Mouse (Mus musculus) megakaryocyte, embryonic 14.5 days (primary cell): ENCODE results near the gene Ryr1. TPM values are rescaled to one million over a fixed set of nuclear protein-coding genes. Genes with fewer than 3 reads are reported as not detected.

Experiments
- H3K27me3 ChIP-seq: replicated peaks from 2 replicates; pipeline ENCODE3; 2012; ENCODE audit warnings: inconsistent platforms
- H3K36me3 ChIP-seq: replicated peaks from 2 replicates; pipeline ENCODE3; 2012; ENCODE audit warnings: low read length, inconsistent platforms, mixed read lengths
- H3K4me1 ChIP-seq: 2 replicates; pipeline ENCODE4 v1.6.1; 2012; ENCODE audit warnings: inconsistent platforms
- H3K4me3 ChIP-seq: replicated peaks from 2 replicates; pipeline ENCODE3; 2012; ENCODE audit warnings: moderate library complexity, mild to moderate bottlenecking, inconsistent platforms
- H3K9me3 ChIP-seq: 2 replicates; pipeline ENCODE4 v1.6.1; 2012; ENCODE audit warnings: inconsistent platforms
- FLI1 ChIP-seq: IDR thresholded peaks from 2 replicates; pipeline ENCODE4 v1.6.1; 2012; ENCODE audit warnings: low read length, inconsistent platforms, mixed read lengths
- GATA1 ChIP-seq: IDR thresholded peaks from 3 replicates; pipeline ENCODE4 v1.6.1; 2012; ENCODE audit warnings: mixed read lengths, low read length, inconsistent platforms, borderline replicate concordance
- polyA plus RNA-seq: library from polyadenylated mRNA; stranded (reverse); fragments of >175 nt; gene quantifications from 2 replicates; pipeline ENCODE4 v1.2.3, GENCODE M21; 2012; ENCODE audit warnings: low replicate concordance; ENCODE audit not compliant: insufficient read depth

Gene Ryr1
- polyA plus RNA-seq, 1 experiment = 0.12 TPM

- Histone ChIP-seq H3K27me3 (peaks cover 37% of the 10 kb centered on the region), H3K4me3 (no peak overlapping the region), H3K9me3 (no peaks in the 10 kb centered on the region), H3K4me1 (peaks cover 44% of the 10 kb centered on the region), H3K36me3 (no peaks in the 10 kb centered on the region)
- TF ChIP-seq GATA1 (no peak), FLI1 (no peak)
Measured at GRCm38 (mm10) chr7:29123531-29124358, 1.2 kb downstream of the Ryr1 start.

- Histone ChIP-seq H3K27me3 (peaks cover 43% of the 10 kb centered on the region), H3K36me3 (no peaks in the 10 kb centered on the region), H3K9me3 (no peaks in the 10 kb centered on the region), H3K4me3 (no peak overlapping the region), H3K4me1 (peaks cover 42% of the 10 kb centered on the region)
- no peak for TF ChIP-seq GATA1
- no peak for TF ChIP-seq FLI1
Measured at GRCm38 (mm10) chr7:29122821-29123220, 2.2 kb downstream of the Ryr1 start.

- peaks cover 61% of the 10 kb centered on the region for H3K27me3 ChIP-seq
- peaks cover 24% of the 10 kb centered on the region for H3K4me1 ChIP-seq
- no peak overlapping the region for H3K4me3 ChIP-seq
- no peaks in the 10 kb centered on the region for H3K9me3 ChIP-seq
- no peaks in the 10 kb centered on the region for H3K36me3 ChIP-seq
- TF ChIP-seq FLI1 (no peak), GATA1 (no peak)
Measured at GRCm38 (mm10) chr7:29119526-29119925, 5.5 kb downstream of the Ryr1 start.

GRCm38 (mm10) chr7:29118142-29118851 is 6.7 kb downstream of the Ryr1 start:
- no peaks in the 10 kb centered on the region for H3K9me3 ChIP-seq
- peaks cover 49% of the 10 kb centered on the region for H3K27me3 ChIP-seq
- no peaks in the 10 kb centered on the region for H3K36me3 ChIP-seq
- H3K4me1 ChIP-seq = peaks cover 11% of the 10 kb centered on the region
- no peak overlapping the region for H3K4me3 ChIP-seq
- no peak for TF ChIP-seq FLI1
- TF ChIP-seq GATA1 = no peak

GRCm38 (mm10) chr7:29108992-29109955 is 15.7 kb downstream of the Ryr1 start:
- Histone ChIP-seq H3K27me3 (peaks cover 32% of the 10 kb centered on the region), H3K4me1 (no peaks in the 10 kb centered on the region), H3K9me3 (no peaks in the 10 kb centered on the region), H3K4me3 (peak overlapping the region; percentile 23), H3K36me3 (no peaks in the 10 kb centered on the region)
- no peak for TF ChIP-seq FLI1
- no peak for TF ChIP-seq GATA1

GRCm38 (mm10) chr7:29101286-29102017 is 23.5 kb downstream of the Ryr1 start:
- Histone ChIP-seq H3K27me3 (peaks cover 32% of the 10 kb centered on the region), H3K36me3 (no peaks in the 10 kb centered on the region), H3K9me3 (no peaks in the 10 kb centered on the region), H3K4me3 (no peak overlapping the region), H3K4me1 (peaks cover 4% of the 10 kb centered on the region; the same call in 1 of the 2 replicates)
- TF ChIP-seq GATA1 (no peak), FLI1 (no peak)

GRCm38 (mm10) chr7:29097131-29097530 is 27.8 kb downstream of the Ryr1 start:
- Histone ChIP-seq H3K36me3 (no peaks in the 10 kb centered on the region), H3K9me3 (no peaks in the 10 kb centered on the region), H3K4me3 (no peak overlapping the region), H3K4me1 (peaks cover 4% of the 10 kb centered on the region; the same call in 1 of the 2 replicates), H3K27me3 (peaks cover 35% of the 10 kb centered on the region)
- no peak for TF ChIP-seq FLI1

GRCm38 (mm10) chr7:29088817-29089216 is 36.2 kb downstream of the Ryr1 start:
- Histone ChIP-seq H3K27me3 (peaks cover 50% of the 10 kb centered on the region), H3K4me3 (no peak overlapping the region), H3K4me1 (no peaks in the 10 kb centered on the region), H3K9me3 (no peaks in the 10 kb centered on the region), H3K36me3 (no peaks in the 10 kb centered on the region)
- no peak for TF ChIP-seq GATA1
- no peak for TF ChIP-seq FLI1

GRCm38 (mm10) chr7:29086902-29087301 is 38.1 kb downstream of the Ryr1 start:
- Histone ChIP-seq H3K4me3 (no peak overlapping the region), H3K27me3 (peaks cover 58% of the 10 kb centered on the region), H3K36me3 (no peaks in the 10 kb centered on the region), H3K4me1 (no peaks in the 10 kb centered on the region), H3K9me3 (no peaks in the 10 kb centered on the region)
- TF ChIP-seq FLI1 (no peak), GATA1 (no peak)
